Mouse (Mus musculus) ES-E14 (cell line): Measurements from ENCODE around the gene Spaca3.

Experiments
- CHD2 ChIP-seq: IDR thresholded peaks from 2 replicates; pipeline ENCODE4 v1.6.1; 2014; ENCODE audit warnings: mild to moderate bottlenecking, low read depth, low read length, inconsistent platforms
- HCFC1 ChIP-seq: IDR thresholded peaks from 2 replicates; pipeline ENCODE4 v1.6.1; 2012; ENCODE audit warnings: low read length, inconsistent platforms, borderline replicate concordance; ENCODE audit not compliant: insufficient read depth

DNA sequence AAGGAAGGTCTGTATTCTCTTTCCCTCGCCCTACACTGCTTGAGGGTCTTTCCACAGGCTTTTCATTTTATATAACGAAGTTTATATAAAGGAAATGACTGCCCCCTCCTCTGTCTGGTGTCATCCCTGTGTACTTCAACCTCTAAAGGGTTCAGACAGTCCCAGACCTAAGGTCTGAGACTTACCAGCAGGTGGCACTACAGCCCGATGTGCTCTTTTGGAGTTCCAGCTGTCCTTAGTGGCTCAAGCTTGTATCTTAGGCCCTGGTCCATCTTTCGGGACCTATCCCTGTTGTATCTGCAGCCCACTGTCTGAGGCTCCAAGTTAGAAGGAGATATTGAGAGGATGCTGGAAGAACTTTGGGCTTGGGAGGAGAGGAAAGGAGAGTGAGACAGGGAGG is 48.3 kb downstream of the Spaca3 start:
- TF ChIP-seq HCFC1 (no peak), CHD2 (no peak)
